Mouse (Mus musculus): ENCODE results near the gene 6030468B19Rik.
"Not testable (repeated sequence)": the region's sequence is repeated elsewhere in the genome, so short reads cannot be mapped to it uniquely, and the experiment has no call there.

6030468B19Rik gene

DNA sequence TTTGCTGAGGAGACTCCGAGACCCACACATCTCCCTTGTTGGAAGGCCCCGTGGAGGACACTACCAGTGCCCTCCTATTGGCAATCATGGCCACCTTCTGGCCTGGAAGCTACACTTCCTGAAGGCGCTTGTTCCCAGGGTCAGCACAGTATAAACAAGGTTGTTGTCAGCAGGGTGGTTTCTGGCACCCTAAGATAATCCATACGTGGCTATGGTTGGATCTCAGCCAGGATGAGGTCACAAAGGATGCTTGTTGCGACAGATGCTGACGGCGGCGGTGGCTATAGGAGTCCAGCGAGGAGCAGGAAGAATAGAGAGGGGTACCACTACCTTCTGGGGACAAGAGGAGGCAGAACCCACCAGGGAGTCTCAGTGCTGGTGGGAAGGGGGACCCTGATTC lies 32.9 kb downstream of the 6030468B19Rik start:
- DNase-seq = no peak

- peak; percentile 82 for DNase-seq
Observed at GRCm38 (mm10) chr11:117832086-117832969, 34.9 kb downstream of the 6030468B19Rik start.

- DNase-seq = not testable (repeated sequence)
Observed at GRCm38 (mm10) chr11:117833509-117833908, 36.0 kb downstream of the 6030468B19Rik start.

DNA sequence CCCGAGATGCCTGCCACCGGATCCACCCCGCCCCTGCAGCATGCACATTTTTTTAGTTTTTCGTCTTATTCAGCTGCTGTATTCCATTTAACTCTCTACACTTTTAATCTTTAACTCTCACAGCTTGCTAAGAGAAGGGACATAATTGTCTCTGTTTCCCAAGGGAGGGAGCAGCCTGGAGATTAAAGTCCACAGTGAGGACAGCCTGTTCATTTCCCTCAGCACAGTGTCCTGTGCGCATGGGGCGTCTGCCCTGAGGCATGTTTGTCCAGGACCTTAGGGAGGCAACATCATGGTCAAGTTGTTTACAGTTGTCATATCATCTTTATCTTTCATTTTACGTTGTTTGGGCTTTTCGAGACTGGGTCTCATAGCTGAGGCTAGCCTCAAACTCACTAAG lies 36.6 kb downstream of the 6030468B19Rik start:
- no peak for DNase-seq

DNA sequence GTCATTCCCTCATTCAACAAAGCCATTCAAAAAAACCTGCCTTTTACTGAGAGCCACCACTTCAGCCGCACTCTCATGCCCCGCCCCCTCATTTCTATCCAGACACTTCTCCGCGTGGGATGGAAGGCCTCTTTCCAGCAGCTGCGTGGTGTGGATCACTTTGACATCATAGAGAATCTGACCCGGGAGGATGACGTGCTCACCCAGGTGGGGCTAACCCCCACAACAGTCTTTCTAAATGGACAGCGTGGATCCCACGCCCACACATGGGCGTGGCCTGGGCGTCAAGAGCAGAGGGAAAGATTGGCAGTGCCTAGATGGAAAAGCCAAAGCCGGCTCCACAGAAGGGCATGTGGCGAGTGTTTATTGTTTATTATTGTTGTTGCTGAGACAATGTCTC lies 38.8 kb downstream of the 6030468B19Rik start:
- DNase-seq = peak; percentile 36

GRCm38 (mm10) chr11:117838572-117838971 lies 41.1 kb downstream of the 6030468B19Rik start:
- no peak for DNase-seq

DNA sequence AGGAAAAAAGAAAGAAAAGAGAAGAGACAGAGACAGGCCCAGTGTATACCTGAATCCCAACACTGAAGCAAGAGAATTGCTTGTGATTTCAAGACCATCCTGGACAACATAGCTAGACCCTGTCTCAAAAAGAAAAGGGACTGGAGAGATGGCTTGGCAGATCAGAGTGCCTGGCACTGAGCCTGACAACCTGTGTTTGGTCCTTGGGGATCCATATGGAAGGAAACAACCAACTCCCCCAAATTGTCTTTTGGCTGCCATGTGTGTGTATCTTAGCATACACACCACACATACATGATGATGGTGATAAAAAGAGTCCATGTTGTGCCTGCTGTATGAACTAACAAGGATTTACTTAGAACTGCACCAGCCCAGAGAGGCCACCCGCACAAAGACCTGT lies 41.6 kb downstream of the 6030468B19Rik start:
- DNase-seq = no peak

- no peak for DNase-seq
Observed at GRCm38 (mm10) chr11:117840910-117841309, 43.5 kb downstream of the 6030468B19Rik start.

- DNase-seq = no peak
Observed at GRCm38 (mm10) chr11:117843434-117843833, 46.0 kb downstream of the 6030468B19Rik start.

- no peak for DNase-seq
Observed at GRCm38 (mm10) chr11:117844997-117845396, 47.5 kb downstream of the 6030468B19Rik start.

- DNase-seq = no peak
Observed at GRCm38 (mm10) chr11:117845651-117846050, 48.2 kb downstream of the 6030468B19Rik start.

- DNase-seq = no peak
Observed at GRCm38 (mm10) chr11:117846640-117847039, 49.2 kb downstream of the 6030468B19Rik start.

DNA sequence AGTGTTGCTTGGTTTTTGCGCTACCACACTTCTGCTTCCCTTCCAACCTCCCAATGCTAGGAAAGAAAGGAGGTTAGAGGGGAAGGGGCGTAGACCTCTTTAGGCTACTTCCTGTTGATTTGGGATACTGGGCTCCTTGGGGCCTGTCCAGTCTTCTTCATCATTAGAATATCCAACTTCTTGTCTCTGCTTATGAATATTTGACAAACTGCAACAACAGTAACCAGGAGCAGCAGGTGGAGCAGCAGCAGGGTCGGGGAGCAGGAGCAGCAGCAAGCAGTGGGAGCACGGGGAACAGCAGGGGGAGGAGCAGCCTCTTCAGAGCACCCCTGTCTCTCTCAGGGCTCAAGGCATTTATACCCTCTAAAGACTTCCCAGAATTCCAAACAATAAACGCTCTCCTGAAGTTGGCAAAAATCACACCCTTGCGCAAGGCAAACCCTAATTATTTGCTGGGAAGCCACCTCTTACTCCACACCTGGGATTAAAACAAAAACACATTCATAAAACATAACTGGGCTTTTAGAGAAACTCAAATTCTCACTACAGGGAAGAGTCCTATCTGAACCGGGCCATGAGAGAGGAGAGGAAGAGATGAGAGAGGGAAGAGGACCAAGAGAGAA lies 50.2 kb downstream of the 6030468B19Rik start:
- DNase-seq = no peak

GRCm38 (mm10) chr11:117848271-117848984 lies 51.0 kb downstream of the 6030468B19Rik start:
- DNase-seq = no peak

GRCm38 (mm10) chr11:117848985-117849671 lies 51.7 kb downstream of the 6030468B19Rik start, which contains the start of gene Birc5:
Gene Birc5 (plus strand): TSS chr11:117849251.
- DNase-seq = peak; percentile 96

DNA sequence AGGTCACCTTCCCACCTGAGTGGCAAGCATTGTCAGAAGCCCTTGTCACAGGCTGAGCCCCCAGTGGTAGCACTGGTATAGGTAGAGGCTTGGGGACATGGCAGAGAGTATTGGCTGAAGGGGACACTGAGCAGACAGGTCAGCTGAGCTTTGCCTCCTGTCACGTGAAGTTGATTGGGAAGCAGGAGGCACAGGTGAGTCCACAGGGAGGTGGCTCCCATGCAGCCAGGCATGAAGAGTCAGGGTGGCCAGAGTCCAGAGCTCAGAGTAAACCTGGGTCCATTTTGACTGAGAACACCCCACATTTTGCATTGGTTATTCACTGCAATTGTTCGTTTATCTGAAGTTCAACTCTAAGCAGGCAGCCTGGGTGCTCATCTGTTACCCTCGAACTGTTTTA lies 55.4 kb downstream of the 6030468B19Rik start:
- DNase-seq = no peak

GRCm38 (mm10) chr11:117854241-117854640 lies 56.8 kb downstream of the 6030468B19Rik start:
- no peak for DNase-seq

DNA sequence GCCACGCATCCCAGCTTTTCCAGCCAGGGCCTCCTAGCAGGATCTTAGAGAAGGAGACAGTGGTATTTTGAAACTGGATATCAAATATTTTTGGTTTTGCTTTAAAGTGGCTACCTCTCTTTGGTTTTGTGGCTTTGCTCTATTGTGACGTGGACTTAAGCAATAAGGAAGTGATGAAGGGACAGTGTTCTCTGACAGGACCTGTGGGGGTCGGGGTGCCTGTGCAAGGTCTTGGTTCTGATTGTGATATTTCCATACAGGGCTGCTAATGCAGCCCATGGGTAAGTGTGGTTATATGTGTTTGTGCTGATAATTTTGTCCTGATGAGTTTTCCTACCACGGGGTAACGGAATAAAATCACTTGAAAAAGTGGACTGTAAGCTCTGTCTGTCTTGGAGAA lies 57.9 kb downstream of the 6030468B19Rik start:
- DNase-seq = no peak

DNA sequence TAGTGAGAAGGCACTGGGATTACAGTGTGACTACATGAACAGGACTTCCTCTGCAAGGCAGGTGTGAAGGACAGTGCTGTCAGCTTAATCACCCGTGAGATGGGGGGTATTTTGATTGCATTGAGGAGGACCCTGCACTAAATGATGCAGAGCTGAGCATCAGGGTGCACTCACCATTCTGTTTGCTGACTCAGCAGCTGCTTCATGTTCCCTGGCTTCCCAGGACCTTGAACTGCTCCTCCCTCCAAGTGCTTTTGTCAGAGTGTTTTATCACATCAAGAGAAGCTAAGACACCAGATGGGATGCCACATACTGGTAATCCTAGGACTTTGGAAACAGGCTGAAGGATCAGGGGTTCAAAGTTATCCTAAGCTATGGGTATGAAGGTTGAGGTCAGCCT lies 58.5 kb downstream of the 6030468B19Rik start:
- DNase-seq = no peak

All from right cerebral cortex, postnatal 14 days (tissue).